Mouse (Mus musculus) kidney, postnatal 14 days (tissue): ENCODE measurements around the gene Top2a.
"Not testable (repeated sequence)": the region's sequence is repeated elsewhere in the genome, so short reads cannot be mapped to it uniquely, and the experiment has no call there.

Experiments used
- DNase-seq: peaks from one replicate; pipeline ENCODE4 v3.0.0; 2022; ENCODE audit warnings: mixed read lengths

The Top2a gene

GRCm38 (mm10) chr11:99040346-99040974 lies 16.5 kb upstream of the Top2a start:
- DNase-seq, result peak; percentile 64

- DNase-seq, result peak; percentile 90
These were observed 15.8 kb upstream of the Top2a start for GRCm38 (mm10) chr11:99039782-99040181.

- no peak for DNase-seq
These were observed 12.3 kb upstream of the Top2a start for GRCm38 (mm10) chr11:99036254-99036653.

- no peak for DNase-seq
These were observed 11.4 kb upstream of the Top2a start for GRCm38 (mm10) chr11:99035350-99035749.

GRCm38 (mm10) chr11:99026899-99027440 lies 3.0 kb upstream of the Top2a start:
- no peak for DNase-seq

GRCm38 (mm10) chr11:99025878-99026277 lies 1.9 kb upstream of the Top2a start:
- no peak for DNase-seq

GRCm38 (mm10) chr11:99024468-99025134 lies 612 bp upstream of the Top2a start:
- DNase-seq, result no peak

GRCm38 (mm10) chr11:99023094-99023493 lies 895 bp downstream of the Top2a start:
- DNase-seq, result no peak

GRCm38 (mm10) chr11:99022384-99022933 lies 1.5 kb downstream of the Top2a start:
- no peak for DNase-seq

GRCm38 (mm10) chr11:99019844-99020243 lies 4.1 kb downstream of the Top2a start:
- DNase-seq, result no peak

- DNase-seq, result no peak
These were observed 10.1 kb downstream of the Top2a start for GRCm38 (mm10) chr11:99013856-99014255.

GRCm38 (mm10) chr11:99010706-99011105 lies 13.3 kb downstream of the Top2a start:
- no peak for DNase-seq

GRCm38 (mm10) chr11:99010124-99010523 lies 13.9 kb downstream of the Top2a start:
- DNase-seq, result no peak

GRCm38 (mm10) chr11:99006788-99007187 lies 17.2 kb downstream of the Top2a start:
- no peak for DNase-seq

- no peak for DNase-seq
These were observed 24.7 kb downstream of the Top2a start for GRCm38 (mm10) chr11:98999243-98999642.

- no peak for DNase-seq
These were observed 25.2 kb downstream of the Top2a start for GRCm38 (mm10) chr11:98998776-98999175.

- DNase-seq, result no peak
These were observed 26.3 kb downstream of the Top2a start for GRCm38 (mm10) chr11:98997659-98998058.

GRCm38 (mm10) chr11:98995987-98996386 lies 28.0 kb downstream of the Top2a start:
- no peak for DNase-seq

GRCm38 (mm10) chr11:98990866-98991265 lies 33.1 kb downstream of the Top2a start:
- no peak for DNase-seq

GRCm38 (mm10) chr11:98988260-98988659 lies 35.7 kb downstream of the Top2a start:
- DNase-seq, result not testable (repeated sequence)

GRCm38 (mm10) chr11:98985542-98985941 lies 38.4 kb downstream of the Top2a start:
- no peak for DNase-seq

GRCm38 (mm10) chr11:98983551-98983950 lies 40.4 kb downstream of the Top2a start:
- no peak for DNase-seq

GRCm38 (mm10) chr11:98982773-98983133 lies 41.2 kb downstream of the Top2a start, which contains the start of gene Gjd3:
Gene Gjd3 (minus strand): TSS chr11:98983016.
- no peak for DNase-seq
